Mouse (Mus musculus): Measurements from ENCODE around the gene Cxcl15. TPM values are rescaled to one million over a fixed set of nuclear protein-coding genes. Genes with fewer than 3 reads are reported as not detected.

Gene Cxcl15
- polyA plus RNA-seq, 1 experiment from 2014 or later = not detected

DNA sequence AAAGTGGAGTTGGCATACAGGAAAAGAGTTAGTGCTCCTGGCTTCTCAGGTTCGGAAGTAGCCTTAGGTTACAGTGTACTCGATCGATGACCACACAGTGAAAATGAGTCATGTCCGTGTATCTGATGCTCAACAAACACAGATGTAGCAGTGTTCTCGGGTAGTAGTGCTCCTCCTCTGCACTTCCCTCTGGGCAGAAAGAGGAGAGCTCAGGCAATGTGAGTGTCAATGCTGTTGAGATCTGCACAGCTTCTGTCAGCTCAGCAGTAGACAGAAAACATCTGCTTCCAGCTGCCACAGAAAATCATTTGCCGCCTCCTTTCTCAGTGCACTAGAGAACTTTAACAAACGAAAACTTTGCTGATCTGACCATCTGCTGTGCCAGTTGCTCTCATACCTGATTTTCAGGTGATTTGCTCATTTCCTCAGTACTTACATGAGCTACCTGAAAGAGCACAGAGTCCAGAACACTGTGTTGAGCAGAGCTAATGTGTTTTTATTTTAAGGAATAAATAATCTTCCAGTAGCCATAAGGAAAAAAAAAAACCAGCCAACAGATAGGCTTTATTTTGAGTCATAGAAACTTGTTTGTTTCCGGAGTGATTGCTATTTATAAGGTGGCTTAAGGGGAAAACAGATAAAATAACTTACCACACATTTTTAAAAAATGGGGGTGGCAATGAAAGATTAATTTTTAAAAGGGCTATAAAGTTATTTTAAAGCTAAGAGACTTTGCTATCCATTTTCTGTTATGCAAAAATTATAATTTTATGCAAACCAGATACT is 28.3 kb upstream of the Cxcl15 start:
- Histone ChIP-seq H3K4me2 (ENCODE audit: low read length) (no peak overlapping the region), H3K36me3 (ENCODE audit: control insufficient read depth, insufficient read depth, low read length) (no peaks in the 10 kb centered on the region), H3K9ac (ENCODE audit: low read length) (no peak overlapping the region), H3K9me3 (replicated peaks; ENCODE audit: control insufficient read depth, low read length) (no peaks in the 10 kb centered on the region), H3K4me1 (ENCODE audit: control insufficient read depth, insufficient read depth, low read length) (no peaks in the 10 kb centered on the region), H3K27ac (ENCODE audit: low read depth, low read length) (no peak overlapping the region), H3K4me3 (ENCODE audit: low read depth, low read length) (no peak overlapping the region), H3K27me3 (replicated peaks; ENCODE audit: control insufficient read depth, insufficient read depth, low read length) (no peaks in the 10 kb centered on the region)
- ATAC-seq (no peak), DNase-seq (ENCODE audit: low spot score) (no peak)
- WGBS = 84% methylated on average over 8 of the region's 8 CpGs

DNA sequence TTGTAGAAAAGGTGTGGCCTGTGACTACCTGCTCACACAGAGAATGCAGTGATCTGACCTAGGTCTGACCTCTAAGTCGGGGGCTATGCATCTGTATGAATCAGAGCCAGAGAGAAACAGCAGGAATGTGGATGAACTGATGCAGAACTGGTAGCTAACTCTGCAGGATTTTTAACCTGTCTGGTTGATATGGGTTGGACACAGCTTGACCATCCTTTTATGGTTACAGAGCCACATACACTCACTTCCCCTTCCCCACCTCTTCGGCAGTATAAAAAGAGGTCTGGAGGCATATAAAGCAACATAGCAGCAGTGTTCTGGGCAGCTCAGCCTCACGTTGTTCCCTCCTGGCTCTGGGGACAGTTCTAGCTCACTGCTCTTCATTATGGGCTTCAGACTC is 26.1 kb upstream of the Cxcl15 start, which contains the start of gene Ppbp:
Ppbp (plus strand) TSS at position 301 of the 400 bp plus-strand sequence.
- no peaks in the 10 kb centered on the region for H3K9me3 ChIP-seq (replicated peaks; ENCODE audit: control insufficient read depth, low read length)
- H3K4me2 ChIP-seq (ENCODE audit: low read length) = no peak within 1 kb of the TSS
- no peaks in the 10 kb centered on the region for H3K27me3 ChIP-seq (replicated peaks; ENCODE audit: control insufficient read depth, insufficient read depth, low read length)
- ATAC-seq (no peak), DNase-seq (ENCODE audit: low spot score) (no peak)
- no peak within 1 kb of the TSS for H3K9ac ChIP-seq (ENCODE audit: low read length)
- no peak within 1 kb of the TSS for H3K4me3 ChIP-seq (ENCODE audit: low read depth, low read length)
- no peaks in the 10 kb centered on the region for H3K4me1 ChIP-seq (ENCODE audit: control insufficient read depth, insufficient read depth, low read length)
- H3K27ac ChIP-seq (ENCODE audit: low read depth, low read length) = no peak within 1 kb of the TSS
- H3K36me3 ChIP-seq (ENCODE audit: control insufficient read depth, insufficient read depth, low read length) = no peaks in the 10 kb centered on the region
- 73% methylated on average over 3 of the region's 3 CpGs for WGBS

- Histone ChIP-seq H3K4me3 (ENCODE audit: low read depth, low read length) (no peak overlapping the region), H3K27ac (ENCODE audit: low read depth, low read length) (no peak overlapping the region), H3K4me2 (ENCODE audit: low read length) (no peak overlapping the region), H3K27me3 (replicated peaks; ENCODE audit: control insufficient read depth, insufficient read depth, low read length) (no peaks in the 10 kb centered on the region), H3K9me3 (replicated peaks; ENCODE audit: control insufficient read depth, low read length) (no peaks in the 10 kb centered on the region), H3K4me1 (ENCODE audit: control insufficient read depth, insufficient read depth, low read length) (no peaks in the 10 kb centered on the region), H3K9ac (ENCODE audit: low read length) (no peak overlapping the region), H3K36me3 (ENCODE audit: control insufficient read depth, insufficient read depth, low read length) (no peaks in the 10 kb centered on the region)
- ATAC-seq (no peak), DNase-seq (ENCODE audit: low spot score) (no peak)
- 64% methylated on average over 3 of the region's 3 CpGs for WGBS
Observed at GRCm38 (mm10) chr5:90771369-90771768, 23.0 kb upstream of the Cxcl15 start.

GRCm38 (mm10) chr5:90771880-90772653 is 22.3 kb upstream of the Cxcl15 start, which contains the start of gene Pf4:
Pf4 (plus strand) TSS chr5:90772435.
- ATAC-seq = no peak
- DNase-seq (ENCODE audit: low spot score) = no peak
- H3K27ac ChIP-seq (ENCODE audit: low read depth, low read length) = no peak within 1 kb of the TSS
- H3K36me3 ChIP-seq (ENCODE audit: control insufficient read depth, insufficient read depth, low read length) = no peaks in the 10 kb centered on the region
- WGBS = 90% methylated on average over 16 of the region's 16 CpGs
- no peaks in the 10 kb centered on the region for H3K4me1 ChIP-seq (ENCODE audit: control insufficient read depth, insufficient read depth, low read length)
- H3K9me3 ChIP-seq (replicated peaks; ENCODE audit: control insufficient read depth, low read length) = no peaks in the 10 kb centered on the region
- no peaks in the 10 kb centered on the region for H3K27me3 ChIP-seq (replicated peaks; ENCODE audit: control insufficient read depth, insufficient read depth, low read length)
- no peak within 1 kb of the TSS for H3K4me3 ChIP-seq (ENCODE audit: low read depth, low read length)
- H3K4me2 ChIP-seq (ENCODE audit: low read length) = no peak within 1 kb of the TSS
- no peak within 1 kb of the TSS for H3K9ac ChIP-seq (ENCODE audit: low read length)

- H3K4me3 ChIP-seq (ENCODE audit: low read depth, low read length) = no peak overlapping the region
- no peak overlapping the region for H3K4me2 ChIP-seq (ENCODE audit: low read length)
- no peak for DNase-seq (ENCODE audit: low spot score)
- H3K9me3 ChIP-seq (replicated peaks; ENCODE audit: control insufficient read depth, low read length) = no peaks in the 10 kb centered on the region
- H3K36me3 ChIP-seq (ENCODE audit: control insufficient read depth, insufficient read depth, low read length) = no peaks in the 10 kb centered on the region
- H3K4me1 ChIP-seq (ENCODE audit: control insufficient read depth, insufficient read depth, low read length) = no peaks in the 10 kb centered on the region
- no peak overlapping the region for H3K27ac ChIP-seq (ENCODE audit: low read depth, low read length)
- H3K9ac ChIP-seq (ENCODE audit: low read length) = no peak overlapping the region
- no peak for ATAC-seq
- no peaks in the 10 kb centered on the region for H3K27me3 ChIP-seq (replicated peaks; ENCODE audit: control insufficient read depth, insufficient read depth, low read length)
- WGBS = 96% methylated on average over 5 of the region's 5 CpGs
Observed at GRCm38 (mm10) chr5:90775562-90775961, 18.8 kb upstream of the Cxcl15 start.

- H3K9ac ChIP-seq (ENCODE audit: low read length) = no peak overlapping the region
- H3K4me2 ChIP-seq (ENCODE audit: low read length) = no peak overlapping the region
- ATAC-seq = no peak
- no peaks in the 10 kb centered on the region for H3K9me3 ChIP-seq (replicated peaks; ENCODE audit: control insufficient read depth, low read length)
- 59% methylated on average over 10 of the region's 10 CpGs for WGBS
- no peaks in the 10 kb centered on the region for H3K4me1 ChIP-seq (ENCODE audit: control insufficient read depth, insufficient read depth, low read length)
- no peak for DNase-seq (ENCODE audit: low spot score)
- no peak overlapping the region for H3K27ac ChIP-seq (ENCODE audit: low read depth, low read length)
- no peaks in the 10 kb centered on the region for H3K36me3 ChIP-seq (ENCODE audit: control insufficient read depth, insufficient read depth, low read length)
- no peaks in the 10 kb centered on the region for H3K27me3 ChIP-seq (replicated peaks; ENCODE audit: control insufficient read depth, insufficient read depth, low read length)
- H3K4me3 ChIP-seq (ENCODE audit: low read depth, low read length) = no peak overlapping the region
Observed at GRCm38 (mm10) chr5:90777621-90778020, 16.7 kb upstream of the Cxcl15 start.

DNA sequence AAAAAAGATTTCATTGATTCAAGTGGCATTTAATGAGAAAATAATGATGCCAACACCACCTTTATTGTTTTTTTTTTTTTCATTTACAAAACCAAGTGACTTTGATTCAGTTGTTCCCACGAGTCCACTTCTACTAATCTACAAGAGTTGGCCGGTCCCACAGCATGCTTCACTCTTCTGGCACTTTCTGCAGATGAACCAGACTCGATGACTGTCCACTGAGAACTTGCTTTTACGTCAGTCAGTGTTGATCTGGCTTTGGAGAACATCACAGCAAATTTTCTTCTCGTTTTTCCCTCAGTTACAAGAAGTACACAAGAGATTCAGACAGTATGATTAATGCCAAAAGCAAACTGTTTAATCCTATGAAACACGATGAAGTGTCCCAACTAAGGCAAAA is 15.5 kb upstream of the Cxcl15 start:
- H3K9me3 ChIP-seq (replicated peaks; ENCODE audit: control insufficient read depth, low read length) = no peaks in the 10 kb centered on the region
- 85% methylated on average over 6 of the region's 6 CpGs for WGBS
- H3K27ac ChIP-seq (ENCODE audit: low read depth, low read length) = no peak overlapping the region
- no peaks in the 10 kb centered on the region for H3K27me3 ChIP-seq (replicated peaks; ENCODE audit: control insufficient read depth, insufficient read depth, low read length)
- no peak overlapping the region for H3K4me2 ChIP-seq (ENCODE audit: low read length)
- H3K36me3 ChIP-seq (ENCODE audit: control insufficient read depth, insufficient read depth, low read length) = no peaks in the 10 kb centered on the region
- ATAC-seq (no peak), DNase-seq (ENCODE audit: low spot score) (no peak)
- H3K4me3 ChIP-seq (ENCODE audit: low read depth, low read length) = no peak overlapping the region
- H3K4me1 ChIP-seq (ENCODE audit: control insufficient read depth, insufficient read depth, low read length) = no peaks in the 10 kb centered on the region
- H3K9ac ChIP-seq (ENCODE audit: low read length) = no peak overlapping the region

DNA sequence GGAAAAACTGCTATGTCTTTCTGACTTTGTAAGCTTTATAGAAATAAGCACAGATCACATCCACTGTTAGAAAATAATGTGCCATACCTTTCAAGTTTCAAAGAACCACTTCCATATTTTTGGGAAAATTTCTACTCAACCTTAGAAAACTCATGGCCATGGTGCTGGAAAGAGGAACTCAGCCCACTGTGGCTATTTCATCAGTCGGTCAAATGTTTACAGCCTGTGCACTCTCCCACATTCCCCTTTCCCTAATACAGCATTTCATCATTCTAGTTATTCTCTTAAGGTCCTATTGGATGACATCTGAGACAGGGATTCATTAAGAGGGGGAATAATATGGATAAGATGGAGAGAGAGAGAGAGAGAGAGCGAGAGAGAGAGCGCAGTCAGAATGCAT is 10.6 kb upstream of the Cxcl15 start:
- Histone ChIP-seq H3K27me3 (replicated peaks; ENCODE audit: control insufficient read depth, insufficient read depth, low read length) (no peaks in the 10 kb centered on the region), H3K9me3 (replicated peaks; ENCODE audit: control insufficient read depth, low read length) (no peaks in the 10 kb centered on the region), H3K27ac (ENCODE audit: low read depth, low read length) (no peak overlapping the region), H3K9ac (ENCODE audit: low read length) (no peak overlapping the region), H3K4me1 (ENCODE audit: control insufficient read depth, insufficient read depth, low read length) (peaks cover 4% of the 10 kb centered on the region; the same call in 1 of the 2 replicates), H3K4me2 (ENCODE audit: low read length) (no peak overlapping the region), H3K36me3 (ENCODE audit: control insufficient read depth, insufficient read depth, low read length) (no peaks in the 10 kb centered on the region), H3K4me3 (ENCODE audit: low read depth, low read length) (no peak overlapping the region)
- WGBS = 90% methylated on average over 3 of the region's 3 CpGs
- no peak for DNase-seq (ENCODE audit: low spot score)
- no peak for ATAC-seq

All from forebrain, embryonic 14.5 days (tissue).